Mouse (Mus musculus) kidney, embryonic 16.5 days (tissue): ENCODE results near the gene Hip1. TPM values are rescaled to one million over a fixed set of nuclear protein-coding genes. Genes with fewer than 3 reads are reported as not detected.
"Not testable (repeated sequence)": the region's sequence is repeated elsewhere in the genome, so short reads cannot be mapped to it uniquely, and the experiment has no call there.

Experiments
- ATAC-seq: fragments of 200-750 bp; cut with Nextera tagmentation; 2 replicates; pipeline ENCODE4 v1.8.0; 2017; ENCODE audit warnings: moderate TSS enrichment; ENCODE audit not compliant: low FRiP score, low TSS enrichment
- H3K27ac ChIP-seq: fragments of 300-500 bp; sonication (generic); 2 replicates; pipeline ENCODE4 v1.5.1; 2014; ENCODE audit warnings: low read length
- H3K27me3 ChIP-seq: fragments of 300-500 bp; sonication (generic); 2 replicates; pipeline ENCODE4 v1.6.1; 2014; ENCODE audit warnings: low read length, control low read depth, mixed read lengths; ENCODE audit not compliant: insufficient read depth
- H3K36me3 ChIP-seq: fragments of 300-500 bp; sonication (generic); 2 replicates; pipeline ENCODE4 v1.6.1; 2014; ENCODE audit warnings: low read length, control low read depth, mixed read lengths; ENCODE audit not compliant: insufficient read depth
- H3K4me1 ChIP-seq: fragments of 300-500 bp; sonication (generic); 2 replicates; pipeline ENCODE4 v1.6.1; 2014; ENCODE audit warnings: low read length, control low read depth, mixed read lengths; ENCODE audit not compliant: insufficient read depth
- H3K4me2 ChIP-seq: fragments of 300-500 bp; sonication (generic); replicated peaks from 2 replicates; pipeline ENCODE4 v1.6.1; 2014; ENCODE audit warnings: low read depth, low read length
- H3K4me3 ChIP-seq: fragments of 300-500 bp; sonication (generic); 2 replicates; pipeline ENCODE4 v1.5.1; 2014; ENCODE audit warnings: mild to moderate bottlenecking, low read length
- H3K9ac ChIP-seq: fragments of 300-500 bp; sonication (generic); replicated peaks from 2 replicates; pipeline ENCODE4 v1.6.1; 2014; ENCODE audit warnings: low read length
- H3K9me3 ChIP-seq: fragments of 300-500 bp; sonication (generic); 2 replicates; pipeline ENCODE4 v1.6.1; 2016; ENCODE audit warnings: low read length, control low read depth
- WGBS: fragments of 180-500 bp; shearing (Covaris S2); extraction: QIAGEN DNeasy Blood & Tissue Kit; methylation state at CpG from one replicate; pipeline ENCODE4 v1.1.7; 2014; 5-methylcytosine and 5-hydroxymethylcytosine counted together
- polyA plus RNA-seq: library from polyadenylated mRNA; unstranded; fragments of >200 nt; fragmentation: Nextera tagmentation; extraction: Ambion mirVana; gene quantifications from 2 replicates; pipeline ENCODE4 v1.2.1, GENCODE M21; 2015

The Hip1 gene
- polyA plus RNA-seq, 1 experiment from 2014 or later: 37.1 TPM

- peak within 1 kb of the TSS; percentile 90 for H3K9ac ChIP-seq
- no peaks in the 10 kb centered on the region for H3K27me3 ChIP-seq
- H3K36me3 ChIP-seq: peaks cover 25% of the 10 kb centered on the region
- H3K4me2 ChIP-seq: peak within 1 kb of the TSS; percentile 93
- peak within 1 kb of the TSS; percentile 97 for H3K4me3 ChIP-seq
- under 1% methylated on average over 63 of the region's 64 CpGs for WGBS
- H3K4me1 ChIP-seq: peaks cover 12% of the 10 kb centered on the region
- ATAC-seq: peak; percentile 85
- H3K27ac ChIP-seq: peak within 1 kb of the TSS; percentile 92
- no peaks in the 10 kb centered on the region for H3K9me3 ChIP-seq
Observed at GRCm38 (mm10) chr5:135369787-135370654, 174.9 kb downstream of the Hip1 start, which contains the start of gene Nsun5. Nsun5 (plus strand) TSS chr5:135369953.

GRCm38 (mm10) chr5:135369196-135369595 lies 175.7 kb downstream of the Hip1 start:
- Histone ChIP-seq H3K9ac (peak overlapping the region; percentile 90), H3K4me2 (peak overlapping the region; percentile 93), H3K27ac (peak overlapping the region; percentile 92; the same call in 1 of the 2 replicates), H3K4me1 (peaks cover 12% of the 10 kb centered on the region), H3K36me3 (peaks cover 18% of the 10 kb centered on the region), H3K4me3 (peak overlapping the region; percentile 97)
- not testable (repeated sequence) for H3K9me3 ChIP-seq, H3K27me3 ChIP-seq
- 0 out of 2 replicates have a peak, but pooled peaks have one; percentile 21 for ATAC-seq
- WGBS: 57% methylated on average over 9 of the region's 9 CpGs

GRCm38 (mm10) chr5:135368312-135368711 lies 176.6 kb downstream of the Hip1 start:
- no peak overlapping the region for H3K27ac ChIP-seq
- no peak for ATAC-seq
- H3K4me3 ChIP-seq: no peak overlapping the region
- H3K9me3 ChIP-seq: no peaks in the 10 kb centered on the region
- H3K4me1 ChIP-seq: peaks cover 12% of the 10 kb centered on the region
- H3K36me3 ChIP-seq: peaks cover 9% of the 10 kb centered on the region
- WGBS: 74% methylated on average over 6 of the region's 6 CpGs
- no peak overlapping the region for H3K4me2 ChIP-seq
- no peak overlapping the region for H3K9ac ChIP-seq
- H3K27me3 ChIP-seq: no peaks in the 10 kb centered on the region

- H3K27me3 ChIP-seq: no peaks in the 10 kb centered on the region
- no peaks in the 10 kb centered on the region for H3K9me3 ChIP-seq
- no peak overlapping the region for H3K9ac ChIP-seq
- H3K36me3 ChIP-seq: peaks cover 6% of the 10 kb centered on the region; the same call in 1 of the 2 replicates
- no peak overlapping the region for H3K27ac ChIP-seq
- no peak overlapping the region for H3K4me2 ChIP-seq
- no peak overlapping the region for H3K4me3 ChIP-seq
- 52% methylated on average over 6 of the region's 6 CpGs for WGBS
- ATAC-seq: no peak
- peaks cover 12% of the 10 kb centered on the region for H3K4me1 ChIP-seq
Observed at GRCm38 (mm10) chr5:135367841-135368240, 177.1 kb downstream of the Hip1 start.

- Histone ChIP-seq H3K9me3 (no peaks in the 10 kb centered on the region), H3K27me3 (no peaks in the 10 kb centered on the region), H3K27ac (no peak overlapping the region), H3K36me3 (no peaks in the 10 kb centered on the region), H3K4me1 (no peaks in the 10 kb centered on the region), H3K4me3 (no peak overlapping the region), H3K4me2 (no peak overlapping the region), H3K9ac (no peak overlapping the region)
- 27% methylated on average over 12 of the region's 12 CpGs for WGBS
- ATAC-seq: peak; percentile 60
Observed at GRCm38 (mm10) chr5:135363540-135363939, 181.4 kb downstream of the Hip1 start.

- Histone ChIP-seq H3K9ac (no peak overlapping the region), H3K4me2 (no peak overlapping the region), H3K4me1 (no peaks in the 10 kb centered on the region), H3K9me3 (0 out of 2 replicates have a peak, but pooled peaks cover 2% of the 10 kb centered on the region), H3K27me3 (no peaks in the 10 kb centered on the region), H3K36me3 (no peaks in the 10 kb centered on the region), H3K4me3 (no peak overlapping the region), H3K27ac (no peak overlapping the region)
- no peak for ATAC-seq
- WGBS: 88% methylated on average over 3 of the region's 3 CpGs
Observed at GRCm38 (mm10) chr5:135362572-135362971, 182.3 kb downstream of the Hip1 start.

- no peak overlapping the region for H3K27ac ChIP-seq
- H3K9me3 ChIP-seq: 0 out of 2 replicates have a peak, but pooled peaks cover 4% of the 10 kb centered on the region
- H3K4me3 ChIP-seq: no peak overlapping the region
- no peak overlapping the region for H3K9ac ChIP-seq
- WGBS: 89% methylated on average over 2 of the region's 2 CpGs
- H3K4me2 ChIP-seq: no peak overlapping the region
- no peaks in the 10 kb centered on the region for H3K4me1 ChIP-seq
- no peak for ATAC-seq
- H3K36me3 ChIP-seq: no peaks in the 10 kb centered on the region
- H3K27me3 ChIP-seq: no peaks in the 10 kb centered on the region
Observed at GRCm38 (mm10) chr5:135359772-135360171, 185.1 kb downstream of the Hip1 start.

GRCm38 (mm10) chr5:135357556-135357955 lies 187.4 kb downstream of the Hip1 start:
- H3K27me3 ChIP-seq: peaks cover 9% of the 10 kb centered on the region
- H3K36me3 ChIP-seq: no peaks in the 10 kb centered on the region
- 0 out of 2 replicates have a peak, but pooled peaks have one; percentile 65 for ATAC-seq
- H3K4me3 ChIP-seq: no peak overlapping the region
- H3K4me1 ChIP-seq: no peaks in the 10 kb centered on the region
- H3K9me3 ChIP-seq: 0 out of 2 replicates have a peak, but pooled peaks cover 4% of the 10 kb centered on the region
- no peak overlapping the region for H3K4me2 ChIP-seq
- H3K9ac ChIP-seq: no peak overlapping the region
- WGBS: 88% methylated on average over 2 of the region's 2 CpGs
- H3K27ac ChIP-seq: no peak overlapping the region
